Mouse (Mus musculus): Measurements from ENCODE around the gene Rnf11. TPM values are rescaled to one million over a fixed set of nuclear protein-coding genes. Genes with fewer than 3 reads are reported as not detected.

Gene Rnf11
- polyA plus RNA-seq (2017; shearing (Covaris generic)), result 2.6 TPM

GRCm38 (mm10) chr4:109484621-109485020 is at the start of gene Rnf11:
Gene Rnf11, minus strand, starts transcription at chr4:109484728.

GRCm38 (mm10) chr4:109531111-109531510 is 46.6 kb upstream of the Rnf11 start, which contains the start of gene 4930522H14Rik:
Gene 4930522H14Rik, minus strand, starts transcription at chr4:109531297.

GRCm38 (mm10) chr4:109406486-109407175 is 77.9 kb downstream of the Rnf11 start, which contains the start of gene Ttc39a:
Gene Ttc39a, plus strand, starts transcription at chr4:109406623.

Other genes with a start within 250 kb of the Rnf11 start
- gene Eps15, start 204.5 kb downstream of the Rnf11 start, polyA plus RNA-seq (2017; shearing (Covaris generic)), result 142 TPM
- gene Ttc39a, start 78.1 kb downstream of the Rnf11 start, polyA plus RNA-seq (2017; shearing (Covaris generic)), result 0.32 TPM
- not detected for gene 4930522H14Rik, start 46.6 kb upstream of the Rnf11 start, polyA plus RNA-seq (2017; shearing (Covaris generic))
- gene Cdkn2c, start 182.5 kb upstream of the Rnf11 start, polyA plus RNA-seq (2017; shearing (Covaris generic)), result 13.7 TPM
- 1.8 TPM for gene Faf1, start 191.9 kb upstream of the Rnf11 start, polyA plus RNA-seq (2017; shearing (Covaris generic))